Mouse (Mus musculus) thymus, postnatal 14 days (tissue): Measurements from ENCODE around the gene Larp7.

Experiments
- DNase-seq: peaks from one replicate; pipeline ENCODE4 v3.0.0; 2021

The Larp7 gene

DNA sequence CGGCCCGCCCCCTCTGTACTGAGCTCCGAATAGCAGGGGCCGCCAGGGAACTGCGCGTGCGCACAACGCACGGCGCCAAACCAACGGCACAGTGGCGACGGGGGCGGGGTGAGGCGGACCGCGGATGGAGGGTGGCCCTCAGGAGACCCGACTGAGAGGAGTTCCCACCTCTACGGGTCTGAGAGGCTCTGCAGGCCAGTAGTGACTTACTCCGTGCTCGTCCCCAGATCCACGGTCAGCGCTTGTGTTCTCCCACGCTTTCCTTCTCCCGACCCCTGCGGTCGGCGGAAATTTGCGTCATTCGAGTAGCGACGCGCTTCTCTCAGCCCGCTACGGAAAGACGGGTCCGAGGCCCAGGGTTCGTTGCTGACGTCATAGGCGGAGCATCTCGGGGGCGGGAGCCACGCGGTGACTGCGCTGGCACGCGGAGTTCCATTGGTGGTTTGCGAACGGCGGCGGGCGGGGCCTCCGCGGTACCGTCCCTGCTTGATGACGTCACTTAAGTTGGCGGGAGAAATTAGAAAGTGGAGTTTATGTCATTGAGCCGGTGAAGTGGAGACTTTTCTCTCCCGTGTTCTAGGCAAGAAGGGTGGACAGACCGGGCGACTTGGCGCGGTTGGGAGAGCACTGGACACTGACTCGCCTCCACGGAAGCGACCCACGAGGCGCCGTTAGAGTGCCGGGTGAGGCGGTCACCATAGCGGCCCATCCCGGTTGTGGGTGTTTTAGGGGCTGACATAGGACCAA, at the start of gene Larp7, which contains the start of gene Zgrf1:
Gene Larp7 (minus strand): TSS at position 377 of the 747 bp plus-strand sequence.
Gene Zgrf1 (plus strand): TSS at position 517 of the 747 bp plus-strand sequence.
- DNase-seq = peak; percentile 99

- DNase-seq = no peak
Measured at GRCm38 (mm10) chr3:127597136-127597535, 44.0 kb upstream of the Larp7 start.

- peak; percentile 67 for DNase-seq
Measured at GRCm38 (mm10) chr3:127572557-127572956, 19.4 kb upstream of the Larp7 start.

DNA sequence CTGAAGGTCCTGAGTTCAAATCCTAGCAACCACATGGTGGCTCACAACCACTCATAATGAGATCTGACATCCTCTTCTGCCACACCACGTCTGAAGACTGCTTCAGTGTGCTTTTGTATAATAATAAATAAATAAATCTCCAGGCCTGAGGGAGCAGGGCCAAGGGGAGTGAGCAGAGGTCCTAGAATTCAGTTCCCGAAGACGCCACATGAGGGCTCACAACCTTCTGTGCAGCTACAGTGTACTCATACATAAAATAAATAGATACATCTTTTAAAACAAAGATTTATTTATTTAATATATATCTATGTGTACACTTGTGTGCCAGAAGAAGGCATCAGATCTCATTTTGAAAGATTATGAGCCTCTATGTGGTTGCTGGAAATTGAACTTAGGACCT, 12.0 kb upstream of the Larp7 start:
- no peak for DNase-seq

DNA sequence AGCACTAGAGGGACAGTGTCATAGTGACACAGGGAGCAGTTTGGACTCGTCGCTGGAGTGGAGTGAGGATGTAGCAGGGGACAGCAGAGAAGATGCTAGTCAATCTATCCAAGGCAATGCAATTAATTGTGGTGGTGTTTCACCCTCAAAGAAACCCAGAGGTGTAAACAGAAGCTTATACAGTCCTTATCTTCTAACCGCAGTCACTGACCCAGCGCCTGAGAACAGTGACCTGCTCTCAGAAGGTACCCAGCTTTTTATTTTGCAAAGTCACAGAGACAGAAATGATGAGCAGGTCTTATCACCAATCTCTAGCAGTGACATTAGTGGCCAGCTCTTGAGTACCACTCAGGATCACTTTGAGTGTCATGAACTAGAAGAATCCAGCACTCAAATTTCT, 9.8 kb upstream of the Larp7 start:
- no peak for DNase-seq

DNA sequence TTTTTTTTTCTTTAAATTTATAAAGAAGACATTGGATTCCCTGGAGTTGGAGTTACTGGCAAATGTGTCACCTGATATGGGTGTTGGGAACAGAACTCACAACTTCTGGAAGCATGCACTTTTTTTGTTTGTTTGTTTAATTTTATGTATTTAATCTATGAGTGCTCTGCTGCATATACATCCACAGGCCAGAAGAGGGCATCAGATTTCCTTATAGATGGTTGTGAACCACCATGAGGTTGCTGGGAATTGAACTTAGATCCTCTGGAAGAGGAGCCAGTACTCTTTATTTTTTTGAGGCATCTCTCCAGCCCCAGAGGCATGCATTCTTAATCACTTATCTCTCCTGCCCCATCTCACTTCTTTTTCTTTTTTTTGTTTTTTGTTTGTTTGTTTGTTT, 5.1 kb upstream of the Larp7 start:
- DNase-seq = no peak

GRCm38 (mm10) chr3:127554723-127555122, 1.6 kb upstream of the Larp7 start:
- DNase-seq = no peak

DNA sequence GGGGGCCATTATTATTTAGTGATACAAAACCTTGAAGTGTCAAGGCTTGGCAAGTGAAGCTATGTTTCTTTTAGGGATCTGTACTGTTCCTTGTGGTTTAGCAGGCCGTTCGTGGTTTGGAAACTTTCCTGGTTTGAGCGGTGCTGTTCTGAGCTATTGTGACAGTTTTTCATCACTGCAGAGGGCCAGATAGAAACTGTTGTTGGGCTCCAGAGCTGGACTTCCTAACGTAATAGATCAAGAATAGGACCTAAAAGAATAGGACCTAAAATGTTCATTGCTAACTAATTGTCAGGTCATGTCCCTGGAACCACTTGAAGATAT, 533 bp upstream of the Larp7 start:
- DNase-seq = no peak

DNA sequence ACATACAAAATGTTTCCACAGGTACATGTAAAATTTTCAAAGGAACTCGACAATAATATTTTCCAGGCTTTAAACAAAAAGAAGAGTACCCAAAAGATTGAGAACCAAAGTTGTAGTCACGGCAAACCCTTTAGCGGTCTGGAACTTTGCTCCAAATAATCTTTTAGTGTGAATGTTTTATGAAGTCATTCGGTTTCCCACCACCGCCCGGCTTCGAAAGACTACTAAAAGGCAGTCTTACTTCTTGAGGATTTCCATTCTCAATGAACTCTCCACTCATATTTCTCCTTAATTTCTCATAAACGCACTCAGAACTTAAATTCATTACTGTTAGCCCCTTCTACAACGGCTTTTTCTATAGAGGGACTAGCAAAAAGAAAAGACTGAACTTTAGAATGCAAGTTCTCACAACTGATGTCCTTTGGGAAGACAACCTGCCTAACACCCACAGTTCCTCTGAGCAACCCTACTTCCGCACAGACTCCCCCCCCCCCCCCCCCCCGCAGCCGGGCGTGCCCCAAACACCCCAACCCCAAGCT, 646 bp downstream of the Larp7 start:
- DNase-seq = peak; percentile 51

- peak; percentile 54 for DNase-seq
Measured at GRCm38 (mm10) chr3:127547882-127548281, 5.3 kb downstream of the Larp7 start.

DNA sequence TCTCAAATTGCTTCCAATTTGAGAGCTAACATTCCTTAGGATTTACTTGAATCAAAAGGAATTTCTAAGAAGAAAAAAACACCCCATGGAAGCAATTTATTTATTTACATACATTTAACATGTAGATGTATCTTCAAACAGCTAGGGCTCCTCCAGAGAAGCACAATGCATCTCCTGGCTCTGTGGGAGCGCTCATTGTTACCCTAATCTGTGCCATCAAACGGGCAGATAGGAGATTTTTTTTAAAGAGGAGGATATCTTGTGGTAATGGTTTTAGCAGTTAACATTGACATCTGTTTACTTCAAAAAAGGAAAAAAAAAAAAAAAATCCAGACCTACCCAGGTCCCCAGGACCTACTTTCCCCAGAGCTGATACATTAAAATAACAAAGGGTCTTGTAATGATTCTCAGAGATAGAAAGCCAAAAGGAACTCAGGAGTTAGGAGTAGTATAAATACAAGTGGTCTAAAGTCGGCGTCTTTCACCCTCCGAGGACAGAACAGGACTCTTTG, 8.5 kb downstream of the Larp7 start:
- no peak for DNase-seq

- DNase-seq = no peak
Measured at GRCm38 (mm10) chr3:127543976-127544375, 9.2 kb downstream of the Larp7 start.

DNA sequence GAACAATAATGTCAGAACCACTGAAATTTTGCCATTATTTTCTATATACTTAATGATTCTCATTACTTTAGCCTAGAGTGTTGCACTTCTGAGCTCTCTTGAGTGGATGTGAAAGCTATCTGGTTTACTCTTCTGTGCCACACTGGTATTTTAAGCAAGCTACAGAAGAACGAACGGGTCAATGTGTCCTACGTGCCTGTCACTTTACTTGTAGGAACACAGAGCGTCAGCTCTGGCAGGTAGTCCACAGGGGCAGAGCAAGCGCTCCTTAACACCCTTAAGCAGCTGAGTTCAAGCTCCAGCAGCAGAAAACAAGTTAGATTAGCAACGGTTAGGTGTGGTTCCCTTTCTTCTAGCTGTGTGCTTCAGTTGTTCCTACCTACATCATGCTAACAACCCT, 14.0 kb downstream of the Larp7 start:
- DNase-seq = no peak

DNA sequence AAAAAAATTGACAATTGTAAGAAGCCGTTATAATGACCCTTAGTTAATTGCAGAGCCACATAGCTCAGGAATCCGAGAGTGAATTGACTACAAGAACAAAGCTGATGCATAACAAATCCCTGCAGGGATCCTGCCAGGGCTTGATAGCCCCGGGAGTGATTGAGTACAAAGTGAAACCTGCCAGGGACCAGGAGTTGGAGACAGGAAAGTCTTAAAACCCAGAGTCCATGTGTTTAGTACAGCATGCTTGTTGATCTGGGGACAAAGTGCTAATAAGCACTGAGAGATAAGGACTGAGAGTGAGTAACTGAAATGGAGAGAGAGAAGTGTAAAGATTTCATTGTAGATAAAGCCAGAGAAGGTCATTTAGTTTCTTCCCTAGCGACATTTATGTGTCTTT, 22.9 kb downstream of the Larp7 start:
- no peak for DNase-seq

DNA sequence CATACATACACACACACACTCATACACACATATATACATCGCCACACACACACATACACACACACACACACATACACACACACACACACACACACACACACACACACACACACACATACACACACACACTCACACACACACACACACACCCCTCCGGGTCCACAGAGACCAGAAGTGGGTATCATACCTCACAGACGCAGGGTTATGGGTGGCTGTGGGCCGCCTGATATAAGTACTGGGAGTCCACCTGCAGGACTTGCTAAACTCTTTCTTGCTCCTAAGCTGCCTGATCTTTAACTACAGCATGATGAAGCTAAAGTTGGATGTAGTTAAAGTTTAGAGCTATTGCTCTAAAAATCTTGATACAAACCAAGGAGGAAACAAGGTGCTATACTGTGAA, 23.3 kb downstream of the Larp7 start:
- no peak for DNase-seq

- no peak for DNase-seq
Measured at GRCm38 (mm10) chr3:127529210-127529609, 23.9 kb downstream of the Larp7 start.

DNA sequence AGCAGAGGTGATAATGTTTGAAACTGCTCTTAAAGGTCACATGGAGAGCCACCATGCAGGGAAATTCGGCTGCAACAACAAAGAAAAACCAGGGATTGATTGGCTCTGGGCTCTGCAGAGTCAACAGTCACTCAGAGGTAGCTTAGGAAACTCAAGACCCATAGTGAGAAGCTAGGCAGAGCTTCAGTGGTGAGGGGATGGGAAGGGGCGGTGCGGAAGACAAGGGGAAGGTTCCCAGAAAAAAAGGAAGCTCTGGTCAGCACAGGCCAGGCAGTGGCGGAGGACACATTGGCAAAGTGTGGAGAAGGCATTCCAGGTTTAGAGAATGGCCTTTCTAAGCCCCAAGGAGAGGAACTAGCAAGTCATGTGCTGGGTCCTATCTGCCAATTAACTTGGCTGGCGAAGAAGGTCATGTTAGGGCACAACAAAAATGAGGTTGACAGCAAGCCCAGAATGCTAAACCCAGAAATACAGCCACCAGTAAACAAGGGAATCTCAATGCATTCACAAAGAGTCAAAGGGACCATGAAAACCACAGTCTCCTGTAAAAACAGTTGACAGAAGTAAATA, 25.6 kb downstream of the Larp7 start:
- DNase-seq = no peak

- no peak for DNase-seq
Measured at GRCm38 (mm10) chr3:127525188-127525819, 27.8 kb downstream of the Larp7 start.

DNA sequence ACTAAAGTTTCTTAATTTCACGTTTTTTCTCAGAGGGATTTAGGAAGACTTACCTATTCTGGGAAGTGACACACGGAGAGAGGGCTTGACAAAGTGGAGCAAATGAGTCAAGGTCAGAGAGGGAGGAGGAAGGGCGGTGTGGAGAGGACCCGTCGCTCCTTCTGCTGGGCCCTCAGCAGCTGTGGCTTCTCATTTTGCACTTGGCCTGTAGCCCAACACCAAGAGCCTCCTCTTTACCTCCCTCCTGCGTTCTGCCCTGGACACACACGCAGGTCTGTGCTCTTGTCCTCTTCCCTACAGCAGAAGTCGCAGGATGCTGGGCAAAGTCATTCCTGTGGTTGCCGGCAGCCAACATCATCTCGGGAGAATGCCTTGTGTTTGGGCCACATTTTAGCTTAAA, 32.0 kb downstream of the Larp7 start:
- no peak for DNase-seq

DNA sequence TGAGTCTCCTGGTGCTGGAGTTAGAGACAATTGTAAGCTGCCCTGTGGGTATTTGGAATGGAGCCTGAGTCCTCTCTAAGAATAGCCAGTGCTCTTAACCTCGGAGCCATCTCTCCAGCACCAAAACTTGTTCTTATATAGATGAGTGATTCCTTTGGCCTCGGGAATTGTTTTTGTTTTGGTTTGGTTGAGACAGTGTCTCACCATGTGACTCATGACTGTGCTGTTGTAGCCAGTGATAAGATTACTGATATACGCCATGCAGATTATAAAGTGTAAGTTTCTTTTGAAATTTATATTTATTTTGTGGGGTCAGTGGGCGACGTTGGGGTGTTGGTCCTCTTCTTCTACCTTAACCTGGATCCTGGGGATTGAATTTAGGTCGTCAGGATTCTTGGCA, 32.8 kb downstream of the Larp7 start:
- DNase-seq = no peak

DNA sequence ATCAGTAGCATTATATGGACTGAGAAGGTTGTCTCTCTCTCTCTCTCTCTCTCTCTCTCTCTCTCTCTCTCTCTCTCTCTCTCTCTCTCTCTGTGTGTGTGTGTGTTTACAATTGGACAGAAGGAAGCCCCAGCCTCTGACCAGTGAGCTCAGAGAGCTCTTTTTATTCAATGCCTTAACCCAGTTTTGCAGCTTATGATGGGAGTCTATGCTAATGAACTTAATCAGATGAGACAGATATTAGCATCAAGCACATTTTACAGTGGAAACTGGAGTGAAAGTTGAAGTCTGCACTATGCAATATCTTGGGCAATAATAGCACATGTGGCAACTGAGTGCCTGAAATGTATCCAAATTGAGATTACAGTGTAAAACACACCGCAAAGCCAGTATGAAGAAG, 37.9 kb downstream of the Larp7 start:
- DNase-seq = no peak

GRCm38 (mm10) chr3:127513699-127514098, 39.5 kb downstream of the Larp7 start:
- DNase-seq = no peak

GRCm38 (mm10) chr3:127512794-127513335, 40.3 kb downstream of the Larp7 start:
- no peak for DNase-seq
